Mouse (Mus musculus) adrenal gland, postnatal 4 days (tissue): ENCODE data around the gene Sgcg. TPM values are rescaled to one million over a fixed set of nuclear protein-coding genes. Genes with fewer than 3 reads are reported as not detected.
A peak's percentile ranks its signal among the peaks of the same experiment; 100 is the strongest.

Source experiments
- DNase-seq, 2 experiments: peaks; one replicate each; pipeline ENCODE4 v3.0.0; 2021 to 2022; ENCODE audit warnings: low spot score in 2 of 2, mixed read lengths in 2 of 2
- long read RNA-seq, 2 experiments: library from polyadenylated mRNA; stranded (forward); transcript quantifications; one replicate each; pipeline ENCODE4 v2.0.0; 2021
- total RNA-seq, 2 experiments: library from RNA; stranded (reverse); gene quantifications; 2 replicates each; pipeline ENCODE4 v1.2.3; 2021

Sgcg gene
- 1 to 10 TPM; 2.0 to 4.8 TPM for total RNA-seq
- long read RNA-seq, experiment 1, partial matches to known transcripts = 0 of 2 reads
- long read RNA-seq, experiment 1, other reads (novel, unspliced or antisense) = 1 of 2 reads
- long read RNA-seq, experiment 2, partial matches to known transcripts = 0 of 1 reads
- long read RNA-seq, experiment 2, other reads (novel, unspliced or antisense) = 1 of 1 reads

- no peak for DNase-seq
These were observed at the start of gene Sgcg for GRCm38 (mm10) chr14:61258352-61258751. Sgcg (minus strand) TSS chr14:61258490.

- no peak for DNase-seq
These were observed 45.8 kb upstream of the Sgcg start for GRCm38 (mm10) chr14:61303969-61304609.

GRCm38 (mm10) chr14:61302428-61302827 lies 44.1 kb upstream of the Sgcg start:
- no peak for DNase-seq

- no peak for DNase-seq
These were observed 43.0 kb upstream of the Sgcg start for GRCm38 (mm10) chr14:61301323-61301722.

GRCm38 (mm10) chr14:61299810-61300209 lies 41.5 kb upstream of the Sgcg start:
- no peak for DNase-seq

GRCm38 (mm10) chr14:61294738-61295079 lies 36.4 kb upstream of the Sgcg start:
- peak; percentile 7 to 30 for DNase-seq

- DNase-seq = peak; percentile 7 to 41
These were observed 35.8 kb upstream of the Sgcg start for GRCm38 (mm10) chr14:61293884-61294737.

- DNase-seq = peak in 1 of 2 experiments; percentile 26
These were observed 32.4 kb upstream of the Sgcg start for GRCm38 (mm10) chr14:61290664-61291063.

GRCm38 (mm10) chr14:61288606-61289286 lies 30.5 kb upstream of the Sgcg start:
- DNase-seq = no peak

- DNase-seq = no peak
These were observed 20.5 kb upstream of the Sgcg start for GRCm38 (mm10) chr14:61278676-61279300.

GRCm38 (mm10) chr14:61277285-61277684 lies 19.0 kb upstream of the Sgcg start:
- DNase-seq = peak in 1 of 2 experiments; percentile 11

- no peak for DNase-seq
These were observed 16.3 kb upstream of the Sgcg start for GRCm38 (mm10) chr14:61274414-61275198.

GRCm38 (mm10) chr14:61267908-61268475 lies 9.7 kb upstream of the Sgcg start:
- no peak for DNase-seq

GRCm38 (mm10) chr14:61259084-61259483 lies 794 bp upstream of the Sgcg start:
- no peak for DNase-seq

- no peak for DNase-seq
These were observed 5.5 kb downstream of the Sgcg start for GRCm38 (mm10) chr14:61252596-61253388.

- DNase-seq = no peak
These were observed 11.8 kb downstream of the Sgcg start for GRCm38 (mm10) chr14:61246444-61246843.

GRCm38 (mm10) chr14:61242611-61243010 lies 15.7 kb downstream of the Sgcg start:
- no peak for DNase-seq

- DNase-seq = no peak
These were observed 19.5 kb downstream of the Sgcg start for GRCm38 (mm10) chr14:61238751-61239150.

- DNase-seq = no peak
These were observed 21.1 kb downstream of the Sgcg start for GRCm38 (mm10) chr14:61237101-61237654.
